Mouse (Mus musculus) kidney, postnatal 36 days (tissue): ENCODE results near the gene Bmp8a.

ENCODE experiments used
- DNase-seq, 2 experiments: peaks; one replicate each; pipeline ENCODE4 v3.0.0; 2021 to 2022; ENCODE audit warnings: mixed read lengths in 2 of 2

Bmp8a gene

DNA sequence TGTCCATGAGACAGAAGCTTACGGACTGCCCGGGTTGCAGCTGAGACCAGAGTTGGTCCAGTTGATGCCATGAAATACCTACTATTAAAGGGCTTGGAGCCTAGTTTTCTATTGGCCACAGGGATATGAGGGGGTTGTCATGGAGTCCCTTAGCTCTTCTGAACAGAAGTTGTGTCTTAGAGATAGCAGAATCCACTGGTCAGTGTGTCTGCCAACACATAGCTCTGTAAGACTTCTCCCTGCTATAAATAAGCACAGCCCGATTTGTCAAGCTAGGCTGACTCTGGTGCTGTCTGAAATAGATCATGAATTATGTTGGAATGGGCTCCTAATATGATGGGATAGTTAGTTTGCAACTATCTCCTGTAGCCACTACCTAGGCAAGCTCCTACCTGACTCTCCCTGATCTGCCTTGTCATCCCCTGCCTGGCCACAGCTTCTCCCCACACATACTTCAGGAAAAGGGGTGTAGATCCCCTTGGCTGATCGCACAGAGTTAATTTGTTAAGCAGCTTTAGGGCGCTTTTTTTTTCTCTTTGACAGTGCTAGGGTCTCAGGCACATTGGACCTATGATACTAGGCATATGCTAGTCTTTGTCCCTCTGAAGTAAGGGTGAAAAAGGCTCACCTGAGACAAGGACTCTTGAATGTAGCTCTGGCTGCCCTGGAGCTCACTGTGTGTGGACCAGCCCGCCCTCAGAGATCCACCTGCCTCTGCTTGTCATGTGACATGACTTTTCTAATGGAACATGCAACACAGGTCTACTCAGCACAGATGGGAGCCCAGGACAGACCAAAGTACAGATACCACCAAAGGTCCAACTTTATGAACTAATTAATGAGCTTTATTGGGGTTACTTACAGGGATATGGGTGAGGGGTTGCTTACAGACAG is 58.1 kb downstream of the Bmp8a start:
- peak; percentile 51 to 54 for DNase-seq

DNA sequence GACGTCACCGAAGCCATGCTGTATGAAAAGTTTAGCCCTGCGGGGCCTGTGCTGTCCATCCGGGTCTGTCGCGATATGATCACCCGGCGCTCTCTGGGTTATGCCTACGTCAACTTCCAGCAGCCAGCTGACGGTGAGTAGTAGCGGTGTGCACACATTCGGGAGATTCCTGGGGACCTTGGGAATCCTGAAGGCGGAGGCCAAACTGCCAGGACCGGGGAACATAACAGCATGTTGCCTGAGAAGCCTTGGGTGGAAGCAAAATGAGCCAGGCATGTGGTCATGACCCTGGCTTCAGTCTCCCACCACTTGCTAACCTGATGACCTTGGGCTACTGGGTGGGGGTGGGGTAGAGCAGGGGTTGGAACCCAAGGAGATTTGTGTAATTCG is 59.4 kb downstream of the Bmp8a start:
- DNase-seq, result peak in 1 of 2 experiments; percentile 41

DNA sequence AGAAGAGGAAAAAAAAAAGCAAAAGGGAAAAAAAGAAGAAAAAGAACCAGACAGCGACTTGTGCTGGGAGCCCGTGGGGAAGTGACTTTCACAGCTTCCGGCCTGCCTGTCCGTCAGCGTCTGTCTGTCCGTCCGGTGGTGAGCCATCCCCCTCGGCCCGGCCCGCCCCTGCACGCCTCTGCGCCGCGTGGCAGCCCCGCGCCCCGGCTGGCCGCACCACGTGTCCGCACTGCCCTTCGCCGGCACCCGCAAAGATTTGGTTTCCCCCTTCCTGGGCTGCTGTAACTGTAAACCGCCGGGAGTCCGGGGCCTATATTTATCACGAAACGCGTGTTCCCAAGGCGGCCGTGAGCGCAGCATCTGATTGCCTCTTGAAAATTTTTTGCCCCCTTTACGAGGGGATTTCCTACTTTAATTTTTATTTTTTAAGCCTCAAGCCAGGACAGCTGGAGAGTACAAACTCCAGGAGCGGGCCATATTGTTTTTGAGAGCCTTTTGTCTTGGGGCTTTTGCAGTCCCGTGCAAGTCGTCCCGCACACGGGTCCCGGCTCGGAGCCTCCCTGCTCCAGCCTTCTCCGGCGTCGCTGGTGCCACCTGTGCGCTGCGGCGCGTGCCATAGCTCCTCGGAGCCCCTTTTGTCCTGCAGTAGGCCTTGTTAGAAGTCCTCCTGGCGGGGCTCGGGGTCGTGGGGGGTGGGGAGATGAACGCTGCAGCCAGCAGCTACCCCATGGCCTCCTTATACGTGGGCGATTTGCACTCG is 60.0 kb downstream of the Bmp8a start:
- DNase-seq, result peak in 1 of 2 experiments; percentile 56

- DNase-seq, result peak; percentile 94 to 98
Observed at GRCm38 (mm10) chr4:123282500-123282899, 60.6 kb downstream of the Bmp8a start.

- no peak for DNase-seq
Observed at GRCm38 (mm10) chr4:123280117-123280516, 62.9 kb downstream of the Bmp8a start.

GRCm38 (mm10) chr4:123271063-123271462 is 72.0 kb downstream of the Bmp8a start:
- no peak for DNase-seq
